In genomic region chr17:86754806-86755571, GRCm38 (mm10) we compare ENCODE assay signal across 7 mouse cellular contexts. TPM values are rescaled to one million over a fixed set of nuclear protein-coding genes. Genes with fewer than 3 reads are reported as not detected.
DNase-seq lines count a peak whose midpoint lies in the region; ATAC-seq and TF ChIP-seq lines count a peak whose summit lies in the region.

No protein-coding gene starts in this region.

- no peak overlapping the region for H3K27ac ChIP-seq in bone marrow, adult 2 months (ENCODE audit: control insufficient read depth, insufficient read depth, low read depth, low read length, poor library complexity)
- H3K27ac ChIP-seq in lung, embryonic 15.5 days, result 0 out of 2 replicates have a peak overlapping the region, but pooled peaks have one; percentile 5

- peaks cover 37% of the 10 kb centered on the region for H3K27me3 ChIP-seq in lung, embryonic 15.5 days

- peak; percentile 43 for DNase-seq in T-cell, adult 2 months (ENCODE audit: low spot score)
- peak; percentile 47 for DNase-seq in gastrocnemius, postnatal 25 days
- peak; percentile 37 for DNase-seq in retina, embryonic 14.5 days (ENCODE audit: low spot score)
- DNase-seq in layer of hippocampus, adult 9-10 months (ENCODE audit: low spot score), result no peak

- ATAC-seq in inflammation-experienced regulatory T-cells, adult 6 months, result peak; percentile 9
- no peak for ATAC-seq in lung, embryonic 15.5 days (ENCODE audit: borderline replicate concordance, extremely low read depth, low FRiP score, low TSS enrichment)

- no peaks in the 10 kb centered on the region for H3K9me3 ChIP-seq in lung, embryonic 15.5 days

- H3K4me3 ChIP-seq in bone marrow, adult 2 months (replicated peaks; ENCODE audit: control insufficient read depth, low read depth, low read length), result peak overlapping the region; percentile 30
- peak overlapping the region; percentile 57 for H3K4me3 ChIP-seq in lung, embryonic 15.5 days

- H3K4me1 ChIP-seq in bone marrow, adult 2 months (ENCODE audit: control insufficient read depth, insufficient read depth, low read length), result no peaks in the 10 kb centered on the region
- H3K4me1 ChIP-seq in lung, embryonic 15.5 days, result peaks cover 21% of the 10 kb centered on the region

- no peaks in the 10 kb centered on the region for H3K36me3 ChIP-seq in lung, embryonic 15.5 days

- H3K9ac ChIP-seq in lung, embryonic 15.5 days, result peak overlapping the region; percentile 58

- TF ChIP-seq POLR2A in bone marrow, adult 2 months (IDR thresholded peaks at IDR 0.05; ENCODE audit: borderline replicate concordance, control insufficient read depth, low read depth, low read length), result no peak

- H3K4me2 ChIP-seq in lung, embryonic 15.5 days, result peak overlapping the region; percentile 91

- no peak for TF ChIP-seq CTCF in bone marrow, adult 2 months (IDR thresholded peaks at IDR 0.05; ENCODE audit: control insufficient read depth, insufficient read depth, low read length)

- WGBS in bone marrow, adult 2 months, result 3% methylated on average over 52 of the region's 52 CpGs
- WGBS in lung, embryonic 15.5 days, result 1% methylated on average over 52 of the region's 52 CpGs

RNA-seq across cellular contexts. Expression of gene Epas1, which starts 1.5 kb away (rescaled TPM):
- 12.7 and 28.0 TPM in 2 replicates for polyA plus RNA-seq in bone marrow, adult 2 months (2011; ENCODE audit: insufficient read depth, insufficient read length, low replicate concordance, missing spikeins)
- total RNA-seq in gastrocnemius, postnatal 25 days (2021), result 100 to 1,000 TPM in 1 of 2 experiments, 10 to 100 TPM in 1; 91.3 to 110 TPM
- 1 to 10 TPM; 2.8 to 5.3 (median 3.6) TPM for polyA plus RNA-seq in inflammation-experienced regulatory T-cells, adult 6 months (2017; shearing (Covaris generic))
- 8.8 and 10.1 TPM in 2 replicates for polyA plus RNA-seq in lung, embryonic 15.5 days (2015; fragmentation: Nextera tagmentation; extraction: Ambion mirVana)
